Mouse (Mus musculus) MN1 (cell line): ENCODE measurements around the gene Odaph.

Experiments
- DNase-seq: peaks from one replicate; pipeline ENCODE4 v3.0.0-alpha.2; 2016; ENCODE audit warnings: low spot score

Odaph gene

DNA sequence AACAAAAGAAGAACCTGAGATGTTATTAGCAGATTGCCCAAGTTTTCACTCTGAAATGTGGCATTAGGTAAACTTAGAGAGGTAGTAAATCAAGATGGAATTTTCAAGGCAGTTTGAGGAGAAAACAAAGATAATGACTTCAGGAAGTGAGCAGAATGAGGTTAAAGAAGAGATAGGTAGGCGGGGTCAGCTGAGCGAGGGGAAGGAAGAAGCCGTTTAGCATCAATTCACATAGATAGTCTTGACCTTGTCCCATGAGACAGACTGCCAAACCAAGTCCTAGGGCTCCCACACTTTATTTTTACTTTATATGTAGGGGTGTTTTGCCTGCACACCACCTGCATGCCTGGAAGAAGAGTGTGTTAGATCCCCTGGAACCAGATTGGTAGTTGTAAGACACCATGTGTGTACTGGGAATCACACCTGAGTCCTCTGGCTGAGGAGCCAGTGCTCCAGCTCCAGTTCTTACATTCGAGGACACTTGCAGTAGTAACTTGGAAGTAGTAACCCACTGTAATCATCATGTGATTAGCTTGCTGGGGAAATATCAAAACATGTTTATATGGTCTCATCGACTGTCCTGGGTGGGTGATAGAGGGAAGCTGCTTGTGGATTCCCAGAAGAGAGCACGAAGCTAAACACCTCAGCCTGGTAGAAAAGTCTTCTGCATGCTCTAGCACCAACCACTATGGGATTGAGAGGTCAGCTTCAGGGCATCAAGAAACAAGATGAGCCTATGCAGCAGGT lies 4.1 kb downstream of the Odaph start:
- no peak for DNase-seq

DNA sequence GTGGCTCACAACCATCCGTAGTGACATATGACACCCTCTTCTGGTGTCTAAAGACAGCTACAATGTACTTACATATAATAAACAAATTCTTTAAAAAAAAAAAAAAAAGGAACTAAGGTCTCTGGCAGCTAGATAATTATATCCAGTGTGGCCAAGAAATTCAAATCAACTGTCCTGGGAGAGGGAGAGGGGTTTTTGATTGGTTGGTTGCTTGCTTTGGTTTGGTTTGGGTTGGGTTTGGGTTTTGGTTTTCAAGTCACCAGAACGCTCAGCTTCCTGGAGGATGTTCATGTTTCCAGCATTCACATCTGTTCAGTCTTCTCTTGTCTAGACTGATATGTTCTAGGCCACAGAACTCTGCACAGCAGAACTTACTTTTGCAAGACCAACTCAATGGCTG lies 5.8 kb downstream of the Odaph start:
- DNase-seq = no peak

DNA sequence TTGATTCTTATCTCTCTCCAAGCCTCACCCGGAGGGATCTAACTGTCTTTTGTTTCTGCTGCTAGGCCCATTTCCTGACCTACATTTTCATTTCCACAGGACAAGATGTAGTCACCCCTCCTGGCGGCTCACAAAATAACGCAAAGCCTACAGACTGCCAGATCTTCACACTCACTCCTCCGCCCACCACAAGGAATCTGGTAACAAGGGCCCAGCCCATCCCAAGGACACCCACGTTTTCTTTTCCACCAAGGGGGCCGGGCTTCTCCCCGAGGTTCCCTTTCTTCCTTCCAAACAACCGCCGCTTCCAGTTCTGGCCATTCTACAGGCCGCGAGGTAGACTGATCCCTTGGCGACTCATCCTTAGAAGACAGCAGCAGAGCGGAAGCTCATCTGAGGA lies 7.3 kb downstream of the Odaph start:
- DNase-seq = peak; percentile 83

DNA sequence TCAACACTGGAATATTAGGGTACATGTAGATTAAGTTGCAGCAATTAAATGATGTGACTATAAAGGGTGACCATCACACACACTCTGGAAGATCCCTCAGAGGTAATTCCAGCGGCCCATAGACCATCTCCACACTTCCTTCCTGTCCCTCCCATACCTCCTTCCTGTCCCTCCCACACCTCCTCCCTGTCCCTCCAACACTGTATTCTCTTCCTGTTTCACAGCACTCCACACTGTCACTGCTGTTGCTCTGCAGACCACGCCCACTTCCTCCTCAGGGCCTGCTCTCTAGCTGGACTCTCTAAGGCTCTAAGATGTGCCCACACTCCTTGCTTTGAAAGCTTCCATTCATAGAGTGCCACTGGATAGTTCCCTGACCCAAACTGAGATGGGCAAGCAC lies 13.5 kb downstream of the Odaph start:
- peak; percentile 20 for DNase-seq

DNA sequence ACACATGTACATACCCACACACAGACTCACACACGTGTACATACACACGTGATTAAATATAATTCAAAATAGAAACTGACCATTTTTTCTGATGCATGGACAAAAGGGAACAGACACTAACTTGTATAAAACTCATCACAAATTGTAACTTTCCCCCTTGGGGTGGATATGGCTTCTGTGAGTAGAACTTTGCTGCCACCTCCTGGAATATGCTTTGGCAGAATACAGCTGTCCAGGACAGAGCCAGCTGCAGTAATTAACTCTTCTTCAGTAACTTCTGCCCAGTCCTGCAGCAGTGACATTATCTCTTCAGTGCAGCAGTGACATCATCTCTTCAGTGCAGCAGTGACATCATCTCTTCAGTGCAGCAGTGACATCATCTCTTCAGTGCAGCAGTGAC lies 15.7 kb downstream of the Odaph start:
- DNase-seq = peak; percentile 60

DNA sequence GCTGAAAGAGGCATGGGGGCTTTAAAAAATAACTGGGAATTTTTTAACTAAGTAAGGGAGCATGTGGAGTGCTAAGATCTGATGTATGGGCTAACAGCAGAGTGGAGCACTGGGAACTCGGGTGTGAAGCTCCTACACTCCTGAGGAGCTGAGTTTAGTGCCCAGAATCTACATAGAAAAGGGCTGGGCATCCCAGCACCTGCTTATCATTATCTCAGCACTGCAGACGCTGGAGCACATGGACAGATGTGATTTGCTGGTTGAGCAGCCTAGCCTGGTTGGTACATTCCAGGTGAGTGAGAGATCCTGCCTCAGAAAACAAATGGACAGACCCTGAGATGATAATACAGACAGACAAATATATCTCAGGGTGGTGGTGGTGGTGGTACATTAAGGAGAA lies 22.6 kb downstream of the Odaph start:
- DNase-seq = no peak

DNA sequence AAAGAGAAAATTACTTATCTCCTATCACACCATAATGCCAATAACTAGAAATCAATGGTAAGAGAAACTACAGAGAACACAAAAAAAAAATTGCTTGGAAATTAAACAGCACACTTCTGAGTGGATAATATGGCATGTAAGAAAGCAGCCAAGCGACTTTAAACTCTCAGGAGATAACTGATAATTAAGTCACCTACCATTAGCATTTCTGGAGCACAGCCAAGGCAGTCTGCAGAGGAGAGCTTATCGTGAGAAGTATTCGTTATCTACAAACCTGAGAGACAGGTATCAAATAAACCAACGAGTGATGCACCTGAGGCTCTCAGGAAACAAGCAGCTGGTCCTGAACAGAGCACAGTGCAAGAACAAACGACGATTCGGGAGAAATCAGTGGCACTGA lies 24.5 kb downstream of the Odaph start:
- no peak for DNase-seq

DNA sequence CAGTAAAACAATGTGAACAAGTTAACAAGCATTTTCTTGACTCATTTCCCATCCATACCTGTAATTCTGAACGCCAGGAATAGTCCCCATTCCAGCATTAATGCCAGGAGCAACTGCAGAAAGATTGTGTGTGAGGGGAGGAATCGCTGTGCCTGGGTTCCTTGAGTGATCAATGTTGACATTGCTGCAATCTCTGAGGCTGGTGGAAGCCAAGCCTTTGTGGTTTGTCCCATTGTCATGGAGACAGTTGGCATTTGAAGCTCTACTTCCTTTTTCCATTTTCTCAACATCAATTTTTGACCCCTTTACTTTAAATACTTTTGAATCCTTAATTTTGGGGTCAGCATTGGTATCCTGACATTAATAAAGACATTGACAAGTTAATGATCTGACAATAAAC lies 32.7 kb downstream of the Odaph start:
- no peak for DNase-seq

DNA sequence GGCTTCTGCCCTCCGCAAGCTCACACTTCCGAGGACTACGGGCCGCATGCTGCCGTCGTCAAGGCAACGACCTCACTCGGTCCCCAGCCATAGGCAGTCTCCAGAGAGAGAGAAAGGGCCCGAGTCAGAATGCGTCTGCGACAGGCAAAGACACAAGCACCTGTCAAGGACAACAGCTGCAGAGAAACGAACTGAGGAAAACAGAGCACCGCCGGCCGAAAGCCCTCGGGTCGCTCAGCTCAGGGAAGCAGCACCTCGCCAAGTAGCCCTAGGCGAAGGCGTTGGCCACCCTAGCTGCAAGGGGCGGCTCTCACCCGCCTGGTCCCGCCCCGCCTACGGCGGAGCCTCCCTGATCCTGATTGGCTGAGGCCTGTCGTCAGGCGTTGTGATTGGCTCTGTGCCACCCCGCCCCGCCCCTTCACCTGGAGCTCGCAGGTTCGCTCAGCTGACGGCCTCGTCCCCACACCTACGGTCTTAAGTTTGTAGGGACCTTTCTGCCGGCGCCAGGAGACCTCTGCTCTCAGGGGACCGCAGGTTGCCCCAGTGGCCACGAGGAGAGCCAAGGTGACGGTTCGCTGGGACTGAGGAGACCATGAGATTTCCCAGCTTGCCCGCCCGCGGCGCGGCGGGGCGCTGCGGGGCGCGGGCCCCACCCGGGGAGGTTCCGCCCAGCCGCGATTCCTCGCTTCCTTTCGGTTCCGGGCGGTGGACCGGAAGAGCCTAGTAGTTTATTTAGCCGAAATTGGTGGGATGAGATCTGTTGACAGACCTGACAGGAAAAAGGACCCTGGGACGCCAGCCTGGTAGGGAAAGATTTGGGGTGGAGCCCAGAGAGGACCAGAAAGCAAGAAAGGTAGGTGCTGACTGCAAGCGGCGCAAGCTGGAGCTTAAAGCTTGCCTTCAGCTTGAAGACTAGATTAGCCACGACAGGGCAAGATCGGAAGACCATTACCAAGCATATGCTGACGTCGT lies 55.4 kb downstream of the Odaph start:
- peak; percentile 96 for DNase-seq

DNA sequence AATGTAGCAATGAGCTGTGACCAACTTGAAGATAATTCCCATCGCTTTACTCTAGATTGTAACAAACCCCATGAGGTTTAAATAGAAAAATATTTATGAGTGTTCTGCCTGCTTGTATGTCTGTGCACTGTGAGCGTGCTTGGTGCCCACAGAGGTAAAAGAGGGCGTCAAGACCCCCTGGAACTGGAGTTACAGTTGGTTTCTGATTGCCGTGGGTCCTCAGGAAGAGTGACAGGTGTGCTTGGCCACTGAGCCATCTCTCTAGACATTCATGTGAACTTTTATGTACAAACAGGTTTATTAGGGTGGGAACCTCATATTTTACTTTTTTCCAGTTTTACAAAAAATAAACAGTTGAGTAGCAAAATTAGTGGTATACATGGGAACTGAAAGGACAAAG lies 56.5 kb downstream of the Odaph start, which contains the start of gene Cdkl2:
Cdkl2 (minus strand) TSS at position 101 of the 400 bp plus-strand sequence.
- no peak for DNase-seq
